Mouse (Mus musculus): ENCODE data around the gene Rrp9. TPM values are rescaled to one million over a fixed set of nuclear protein-coding genes. Genes with fewer than 3 reads are reported as not detected.

Rrp9 gene
- polyA plus RNA-seq, 1 experiment from 2014 or later = 29.7 TPM

DNA sequence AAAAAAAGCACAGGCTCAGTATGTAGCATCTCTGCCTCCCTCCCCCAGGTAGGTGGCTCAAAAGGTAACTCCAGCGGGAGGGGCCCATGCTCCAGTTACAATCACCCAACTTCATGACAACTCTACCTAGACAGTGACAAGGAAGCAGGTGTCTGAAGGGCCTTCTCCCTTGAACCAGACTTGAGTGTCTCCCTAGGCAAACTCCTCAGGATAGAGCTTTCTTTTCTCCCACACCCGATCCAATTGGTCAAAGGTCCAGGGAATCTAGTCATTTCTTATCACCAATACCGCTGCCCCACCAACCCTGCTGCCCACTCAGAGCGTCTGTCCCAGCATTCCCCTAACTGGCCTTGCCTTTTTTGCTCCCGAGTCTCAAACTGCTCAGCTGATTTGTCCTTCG, 9.0 kb upstream of the Rrp9 start:
- H3K9me3 ChIP-seq = no peaks in the 10 kb centered on the region
- 77% methylated on average over 6 of the region's 6 CpGs for WGBS
- peaks cover 22% of the 10 kb centered on the region for H3K4me1 ChIP-seq
- no peak overlapping the region for H3K4me3 ChIP-seq
- no peak overlapping the region for H3K27ac ChIP-seq (replicated peaks)
- ATAC-seq (ENCODE audit: extremely low read depth, insufficient number of reproducible peaks, low FRiP score, low TSS enrichment) = no peak
- H3K4me2 ChIP-seq = no peak overlapping the region
- H3K36me3 ChIP-seq = peaks cover 24% of the 10 kb centered on the region
- peaks cover 21% of the 10 kb centered on the region for H3K27me3 ChIP-seq (replicated peaks)
- H3K9ac ChIP-seq = no peak overlapping the region

DNA sequence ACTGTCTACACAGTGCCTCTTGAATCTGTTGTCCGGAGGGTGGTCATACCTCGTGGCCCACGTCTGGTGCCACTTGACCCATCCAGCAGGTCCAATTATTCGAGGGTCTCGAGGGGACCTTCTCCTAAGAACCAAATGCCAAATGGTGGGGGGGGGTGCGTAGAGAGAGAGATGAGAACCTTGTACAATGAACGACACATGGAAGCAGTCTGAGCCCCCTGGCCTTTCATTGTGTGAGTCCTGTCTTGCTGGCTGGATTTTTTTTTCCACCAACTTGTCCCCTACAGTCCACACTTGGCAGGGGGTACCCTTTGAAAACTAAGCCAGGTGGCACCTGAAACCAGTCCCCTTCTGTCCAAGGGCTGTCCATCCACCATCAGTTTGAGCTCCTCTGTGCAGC, 8.0 kb upstream of the Rrp9 start:
- no peak for ATAC-seq (ENCODE audit: extremely low read depth, insufficient number of reproducible peaks, low FRiP score, low TSS enrichment)
- no peak overlapping the region for H3K4me2 ChIP-seq
- H3K27ac ChIP-seq (replicated peaks) = no peak overlapping the region
- H3K4me1 ChIP-seq = peaks cover 32% of the 10 kb centered on the region
- WGBS = 86% methylated on average over 7 of the region's 7 CpGs
- H3K9me3 ChIP-seq = no peaks in the 10 kb centered on the region
- peaks cover 14% of the 10 kb centered on the region for H3K36me3 ChIP-seq
- no peak overlapping the region for H3K4me3 ChIP-seq
- H3K9ac ChIP-seq = no peak overlapping the region
- H3K27me3 ChIP-seq (replicated peaks) = peaks cover 21% of the 10 kb centered on the region

DNA sequence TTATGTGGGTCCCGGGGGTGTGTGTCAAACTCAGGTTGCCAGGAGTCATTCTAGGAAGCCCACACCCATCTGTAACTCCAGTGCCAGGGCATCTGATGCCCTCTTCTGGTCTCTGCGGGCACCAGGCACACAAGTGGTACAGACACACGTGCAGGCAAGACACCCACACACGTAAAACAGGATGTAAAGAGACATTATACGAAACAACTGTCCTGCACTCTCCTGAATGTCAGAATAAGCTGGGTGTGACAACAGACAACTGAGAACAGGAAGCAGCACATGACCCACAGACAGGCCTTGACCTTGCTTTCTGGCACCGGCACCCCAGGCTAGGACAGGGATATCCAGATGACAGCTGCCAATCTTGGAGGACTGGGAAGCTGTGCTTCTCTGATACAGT, 6.4 kb upstream of the Rrp9 start:
- H3K27ac ChIP-seq (replicated peaks) = no peak overlapping the region
- 65% methylated on average over 6 of the region's 6 CpGs for WGBS
- ATAC-seq (ENCODE audit: extremely low read depth, insufficient number of reproducible peaks, low FRiP score, low TSS enrichment) = no peak
- H3K4me1 ChIP-seq = peaks cover 34% of the 10 kb centered on the region
- H3K9ac ChIP-seq = no peak overlapping the region
- H3K27me3 ChIP-seq (replicated peaks) = peaks cover 15% of the 10 kb centered on the region
- no peak overlapping the region for H3K4me3 ChIP-seq
- H3K36me3 ChIP-seq = no peaks in the 10 kb centered on the region; the same call in 1 of the 2 replicates
- no peak overlapping the region for H3K4me2 ChIP-seq
- no peaks in the 10 kb centered on the region for H3K9me3 ChIP-seq

DNA sequence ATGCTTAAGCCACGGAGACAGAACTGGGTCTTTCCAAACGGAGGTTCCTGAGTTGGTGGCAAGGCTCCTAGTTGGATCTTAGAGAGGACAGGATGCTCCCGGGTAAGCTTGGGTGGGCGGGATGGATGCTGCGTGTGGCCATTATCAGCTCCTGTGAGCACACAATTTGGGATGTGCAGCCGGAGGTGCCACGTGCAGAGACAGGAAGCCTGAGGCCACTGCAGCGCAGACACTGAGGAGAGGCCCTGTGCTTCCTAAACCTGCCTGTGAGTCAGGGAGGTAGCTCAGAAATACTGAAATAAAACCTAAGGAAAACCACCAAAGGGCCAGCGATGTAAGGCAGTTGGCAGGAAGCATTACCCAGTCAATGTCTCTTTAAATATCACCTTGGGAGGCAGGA, 6.0 kb upstream of the Rrp9 start:
- H3K27me3 ChIP-seq (replicated peaks) = peaks cover 15% of the 10 kb centered on the region
- H3K4me1 ChIP-seq = peaks cover 34% of the 10 kb centered on the region
- no peak overlapping the region for H3K9ac ChIP-seq
- no peak overlapping the region for H3K4me3 ChIP-seq
- H3K4me2 ChIP-seq = no peak overlapping the region
- no peak overlapping the region for H3K27ac ChIP-seq (replicated peaks)
- H3K36me3 ChIP-seq = no peaks in the 10 kb centered on the region
- H3K9me3 ChIP-seq = no peaks in the 10 kb centered on the region
- ATAC-seq (ENCODE audit: extremely low read depth, insufficient number of reproducible peaks, low FRiP score, low TSS enrichment) = no peak
- WGBS = 59% methylated on average over 9 of the region's 9 CpGs

DNA sequence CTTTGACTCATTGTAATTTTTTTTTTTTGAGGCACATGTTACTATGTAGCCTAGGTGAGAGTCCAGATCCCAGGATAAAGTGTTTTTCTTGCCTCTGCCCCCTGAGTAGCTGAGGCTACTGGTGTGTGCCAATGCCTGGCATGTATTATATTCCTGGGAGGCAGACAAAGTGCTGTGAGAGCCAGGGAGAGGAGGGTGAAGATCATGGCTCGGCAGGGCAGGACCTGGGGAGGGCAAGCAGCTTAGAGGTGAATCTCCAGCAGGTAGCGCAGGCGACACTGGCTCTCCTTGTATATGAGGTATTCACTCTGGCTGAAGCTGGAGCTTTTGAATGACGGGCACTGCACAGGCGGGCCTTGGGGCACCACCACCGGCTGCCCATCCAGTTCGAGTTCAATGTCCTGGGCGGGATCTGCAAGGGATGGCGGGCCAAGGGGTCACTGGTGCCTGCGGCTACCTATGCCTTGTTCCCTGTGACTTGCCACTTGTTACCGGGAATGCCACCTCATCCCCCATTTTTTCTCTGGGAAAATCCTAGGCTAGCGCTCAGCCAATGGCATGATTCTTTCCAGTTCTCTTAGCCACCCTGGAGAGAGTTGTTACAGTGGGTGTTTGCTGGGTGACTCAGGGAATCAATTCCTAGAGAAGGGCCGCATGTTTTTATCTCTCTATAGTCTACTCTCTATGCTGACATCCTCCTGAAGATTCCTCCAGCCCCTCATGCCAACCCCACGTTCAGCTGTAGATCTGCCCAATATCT, 4.6 kb upstream of the Rrp9 start:
- 63% methylated on average over 14 of the region's 14 CpGs for WGBS
- Histone ChIP-seq H3K4me2 (peak overlapping the region; percentile 57), H3K4me3 (no peak overlapping the region), H3K4me1 (peaks cover 37% of the 10 kb centered on the region), H3K9me3 (no peaks in the 10 kb centered on the region), H3K27ac (replicated peaks) (no peak overlapping the region), H3K9ac (peak overlapping the region; percentile 45), H3K27me3 (replicated peaks) (peaks cover 6% of the 10 kb centered on the region), H3K36me3 (no peaks in the 10 kb centered on the region)
- no peak for ATAC-seq (ENCODE audit: extremely low read depth, insufficient number of reproducible peaks, low FRiP score, low TSS enrichment)

DNA sequence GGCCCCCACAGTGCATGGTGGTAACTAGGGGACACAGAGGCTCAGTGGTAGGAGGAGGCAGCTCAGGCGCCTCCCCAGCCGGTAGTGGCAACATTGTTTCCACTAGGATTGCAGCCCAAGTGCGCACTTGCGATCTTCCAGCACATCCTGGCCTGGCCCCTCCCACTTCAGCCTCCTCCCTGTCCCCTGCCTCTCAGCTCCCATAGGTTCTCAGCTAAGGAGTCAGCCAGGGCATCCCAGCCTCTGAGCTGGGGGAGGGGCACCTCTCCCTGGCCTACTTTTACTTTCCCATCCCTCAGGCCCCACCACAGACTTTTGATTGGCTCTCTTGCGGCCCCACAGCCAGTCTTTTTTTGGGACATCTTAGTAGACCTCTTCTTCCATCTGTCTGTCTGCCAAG, 3.9 kb upstream of the Rrp9 start:
- Histone ChIP-seq H3K9me3 (no peaks in the 10 kb centered on the region), H3K4me3 (no peak overlapping the region), H3K4me2 (peak overlapping the region; percentile 57), H3K4me1 (peaks cover 42% of the 10 kb centered on the region), H3K36me3 (no peaks in the 10 kb centered on the region), H3K27me3 (replicated peaks) (peaks cover 5% of the 10 kb centered on the region; the same call in 1 of the 2 replicates), H3K27ac (replicated peaks) (no peak overlapping the region), H3K9ac (peak overlapping the region; percentile 45)
- no peak for ATAC-seq (ENCODE audit: extremely low read depth, insufficient number of reproducible peaks, low FRiP score, low TSS enrichment)
- WGBS = 8% methylated on average over 5 of the region's 5 CpGs

DNA sequence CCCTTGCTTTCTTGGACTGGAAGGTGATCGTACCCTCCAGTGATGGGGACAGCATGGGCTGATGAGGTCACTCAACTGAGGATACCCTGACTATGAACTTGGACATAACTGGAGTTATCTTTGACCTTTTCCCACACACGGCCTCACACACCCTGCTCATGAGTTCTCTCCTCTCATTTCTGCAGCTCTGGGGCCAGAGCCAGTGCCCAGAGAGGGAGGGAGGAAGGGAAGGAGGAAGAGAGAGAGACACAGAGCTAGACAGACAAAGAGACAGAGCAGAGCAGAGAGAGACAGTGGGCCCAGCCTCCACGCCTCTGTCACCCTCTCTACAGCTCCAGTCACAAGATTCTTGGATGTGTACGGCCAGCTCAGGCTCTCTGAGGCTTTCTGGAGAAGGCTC, 3.4 kb upstream of the Rrp9 start:
- Histone ChIP-seq H3K36me3 (no peaks in the 10 kb centered on the region), H3K27me3 (replicated peaks) (peaks cover 5% of the 10 kb centered on the region; the same call in 1 of the 2 replicates), H3K9me3 (no peaks in the 10 kb centered on the region), H3K27ac (replicated peaks) (0 out of 2 replicates have a peak overlapping the region, but pooled peaks have one; percentile 5), H3K4me2 (no peak overlapping the region), H3K9ac (no peak overlapping the region), H3K4me1 (peaks cover 42% of the 10 kb centered on the region), H3K4me3 (no peak overlapping the region)
- ATAC-seq (ENCODE audit: extremely low read depth, insufficient number of reproducible peaks, low FRiP score, low TSS enrichment) = no peak
- WGBS = 45% methylated on average over 4 of the region's 4 CpGs

DNA sequence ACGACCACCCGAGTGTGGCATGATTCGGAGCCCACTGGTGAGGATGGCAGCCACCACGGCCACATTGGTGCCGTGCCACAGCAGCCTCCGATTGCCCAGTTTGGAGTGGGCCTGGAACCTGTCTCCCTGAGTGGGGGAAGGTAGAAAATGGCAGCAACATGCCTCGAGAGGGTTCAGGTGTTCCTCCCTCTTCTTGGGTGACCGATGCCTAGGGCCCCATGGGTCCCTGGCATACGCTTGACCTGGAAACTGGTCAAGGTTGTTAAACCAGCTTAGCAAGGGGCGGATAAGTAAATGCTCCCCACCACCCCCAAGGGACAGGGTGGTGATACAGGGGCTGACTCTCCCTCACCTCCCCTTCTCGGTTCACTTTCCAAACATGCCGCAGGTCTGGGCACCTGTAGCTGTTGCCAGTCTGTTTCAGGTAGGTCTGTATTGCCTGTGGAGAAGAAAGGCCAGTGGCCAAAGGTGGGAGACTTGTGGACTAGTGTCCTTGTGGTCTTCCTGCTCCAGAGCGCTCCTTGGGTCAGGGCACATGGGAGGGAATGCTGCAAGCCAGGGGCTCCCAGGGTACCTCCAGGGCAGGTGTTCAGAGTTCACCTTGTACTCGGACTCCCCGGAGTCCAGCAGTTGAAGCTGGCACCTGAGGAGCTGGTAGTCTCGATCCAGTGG, 2.5 kb upstream of the Rrp9 start:
- no peak overlapping the region for H3K9ac ChIP-seq
- WGBS = 85% methylated on average over 16 of the region's 16 CpGs
- ATAC-seq (ENCODE audit: extremely low read depth, insufficient number of reproducible peaks, low FRiP score, low TSS enrichment) = no peak
- H3K4me2 ChIP-seq = no peak overlapping the region
- H3K36me3 ChIP-seq = no peaks in the 10 kb centered on the region
- H3K27me3 ChIP-seq (replicated peaks) = peaks cover 5% of the 10 kb centered on the region; the same call in 1 of the 2 replicates
- H3K9me3 ChIP-seq = no peaks in the 10 kb centered on the region
- H3K27ac ChIP-seq (replicated peaks) = no peak overlapping the region
- peaks cover 49% of the 10 kb centered on the region for H3K4me1 ChIP-seq
- H3K4me3 ChIP-seq = no peak overlapping the region

DNA sequence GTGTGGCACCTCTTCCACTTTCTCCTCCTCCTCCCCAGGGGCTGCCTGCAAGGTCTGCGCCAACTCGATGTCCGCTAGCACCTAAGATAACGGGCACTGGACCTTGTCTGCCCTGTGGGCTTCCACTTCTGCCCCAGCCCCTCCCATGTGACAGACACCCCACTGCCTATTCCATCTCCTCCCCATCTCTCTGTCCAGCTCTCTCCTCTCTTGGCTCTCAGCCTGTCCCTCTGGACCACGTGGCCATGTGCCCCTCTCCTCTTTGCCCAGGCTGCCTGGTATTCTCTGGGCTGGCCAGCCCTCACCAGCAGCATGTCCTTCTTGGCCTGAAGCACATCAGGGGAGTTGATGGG, 2.0 kb upstream of the Rrp9 start:
- H3K36me3 ChIP-seq = no peaks in the 10 kb centered on the region
- H3K9ac ChIP-seq = peak overlapping the region; percentile 44
- no peak overlapping the region for H3K27ac ChIP-seq (replicated peaks)
- H3K27me3 ChIP-seq (replicated peaks) = peaks cover 5% of the 10 kb centered on the region; the same call in 1 of the 2 replicates
- no peaks in the 10 kb centered on the region for H3K9me3 ChIP-seq
- H3K4me3 ChIP-seq = no peak overlapping the region
- no peak overlapping the region for H3K4me2 ChIP-seq
- no peak for ATAC-seq (ENCODE audit: extremely low read depth, insufficient number of reproducible peaks, low FRiP score, low TSS enrichment)
- H3K4me1 ChIP-seq = peaks cover 51% of the 10 kb centered on the region
- WGBS = 79% methylated on average over 5 of the region's 5 CpGs

DNA sequence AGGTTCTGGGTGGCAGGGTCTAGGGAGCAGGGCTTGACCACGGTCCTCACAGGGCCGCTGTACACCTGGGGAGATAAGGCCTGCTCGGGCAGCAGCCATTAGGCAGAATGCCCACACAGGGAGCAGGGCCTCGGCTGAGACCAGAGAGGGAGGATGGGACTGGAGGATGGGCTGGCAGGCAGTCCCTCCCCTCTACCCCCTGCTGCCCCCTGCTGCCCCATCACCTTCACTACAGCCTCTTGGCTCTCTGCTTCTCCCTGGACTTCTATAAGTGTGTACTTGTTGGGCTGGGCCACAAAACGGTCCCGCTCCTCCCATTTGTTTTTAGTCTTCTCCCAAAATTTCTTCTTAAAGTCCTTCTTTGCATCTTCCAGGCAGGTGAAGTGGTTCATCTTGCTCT, 1.3 kb upstream of the Rrp9 start:
- Histone ChIP-seq H3K9ac (peak overlapping the region; percentile 44), H3K27me3 (replicated peaks) (peaks cover 5% of the 10 kb centered on the region; the same call in 1 of the 2 replicates), H3K9me3 (no peaks in the 10 kb centered on the region), H3K27ac (replicated peaks) (no peak overlapping the region), H3K4me2 (peak overlapping the region; percentile 34), H3K4me3 (no peak overlapping the region), H3K4me1 (peaks cover 51% of the 10 kb centered on the region), H3K36me3 (0 out of 2 replicates have a peak, but pooled peaks cover 2% of the 10 kb centered on the region)
- ATAC-seq (ENCODE audit: extremely low read depth, insufficient number of reproducible peaks, low FRiP score, low TSS enrichment) = no peak
- WGBS = 2% methylated on average over 6 of the region's 6 CpGs

DNA sequence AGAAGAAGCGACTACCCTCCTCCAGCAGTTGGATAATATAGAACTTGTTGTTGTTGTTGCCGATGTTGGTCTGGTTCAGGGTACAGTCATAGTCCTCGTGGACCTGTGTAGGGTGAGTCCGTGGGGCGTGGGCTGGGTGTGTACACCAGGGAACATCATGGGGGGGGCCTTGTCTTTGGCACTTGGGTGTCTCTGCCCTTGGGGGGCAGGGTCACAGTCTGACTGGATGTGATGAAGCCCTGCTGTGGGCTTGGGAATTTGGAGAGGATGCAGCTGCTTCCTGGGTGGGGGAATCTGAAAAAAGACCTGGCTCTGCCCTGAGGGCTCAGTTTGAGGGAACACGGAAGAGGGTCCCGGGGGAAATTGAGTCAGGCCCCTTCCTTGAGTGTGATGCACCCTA, 717 bp upstream of the Rrp9 start:
- 62% methylated on average over 7 of the region's 7 CpGs for WGBS
- H3K36me3 ChIP-seq = 0 out of 2 replicates have a peak, but pooled peaks cover 3% of the 10 kb centered on the region
- peak overlapping the region; percentile 44 for H3K9ac ChIP-seq
- peaks cover 51% of the 10 kb centered on the region for H3K4me1 ChIP-seq
- peak overlapping the region; percentile 34; the same call in 1 of the 2 replicates for H3K4me2 ChIP-seq
- ATAC-seq (ENCODE audit: extremely low read depth, insufficient number of reproducible peaks, low FRiP score, low TSS enrichment) = no peak
- H3K27ac ChIP-seq (replicated peaks) = no peak overlapping the region
- no peaks in the 10 kb centered on the region for H3K9me3 ChIP-seq
- H3K4me3 ChIP-seq = no peak overlapping the region
- peaks cover 5% of the 10 kb centered on the region; the same call in 1 of the 2 replicates for H3K27me3 ChIP-seq (replicated peaks)

All from heart, embryonic 13.5 days (tissue).